Mouse (Mus musculus) gastrocnemius, adult 2 months (tissue): ENCODE results near the gene Cbx6. TPM values are rescaled to one million over a fixed set of nuclear protein-coding genes. Genes with fewer than 3 reads are reported as not detected.

Experiments
- DNase-seq: peaks from one replicate; pipeline ENCODE4 v3.0.0; 2022
- H3K27ac ChIP-seq: fragments of 200-600 bp; 2 replicates; pipeline ENCODE4 v1.8.1; 2022; ENCODE audit warnings: mild to moderate bottlenecking
- H3K4me3 ChIP-seq: fragments of 200-600 bp; 2 replicates; pipeline ENCODE4 v1.8.1; 2022; ENCODE audit warnings: mild to moderate bottlenecking, moderate library complexity
- CTCF ChIP-seq: fragments of 200-600 bp; IDR thresholded peaks from 2 replicates; pipeline ENCODE4 v1.8.1; 2022; ENCODE audit warnings: antibody characterized with exemption, mild to moderate bottlenecking, moderate library complexity
- intact Hi-C: fragments of 180-260 bp; cut with DNase I; formaldehyde crosslinking; loops from one replicate; pipeline ENCODE4 v1.15.1; 2025
- total RNA-seq, 2 experiments: library from RNA; stranded (reverse); gene quantifications; 2 replicates each; pipeline ENCODE4 v1.2.3; 2021

Gene Cbx6
- total RNA-seq, 2 experiments from 2014 or later = 8.4 to 12.6 TPM

DNA sequence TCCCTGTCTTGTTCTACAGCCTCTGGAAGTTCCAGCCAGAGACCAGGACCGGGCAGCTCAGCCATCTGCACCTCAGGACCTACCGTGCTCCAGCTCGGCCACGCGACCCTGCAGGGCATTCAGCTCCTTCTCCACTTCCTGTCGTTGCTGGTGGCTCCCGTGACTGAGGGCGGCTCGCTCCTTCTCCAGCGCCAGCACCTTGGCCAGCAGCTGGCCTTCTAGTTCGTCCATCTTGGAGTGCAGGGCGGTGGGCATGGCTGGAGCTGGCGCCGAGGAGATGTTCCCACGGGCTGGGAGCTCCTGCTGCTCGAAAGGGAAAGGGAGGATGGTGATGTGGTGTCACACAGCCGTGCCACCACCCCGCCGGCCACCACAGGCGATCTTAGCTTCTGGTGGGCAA is 40.3 kb downstream of the Cbx6 start:
- intact Hi-C loops = no loop called here
- TF ChIP-seq CTCF = no peak
- H3K27ac ChIP-seq = no peak overlapping the region
- H3K4me3 ChIP-seq = no peak overlapping the region
- DNase-seq = no peak

DNA sequence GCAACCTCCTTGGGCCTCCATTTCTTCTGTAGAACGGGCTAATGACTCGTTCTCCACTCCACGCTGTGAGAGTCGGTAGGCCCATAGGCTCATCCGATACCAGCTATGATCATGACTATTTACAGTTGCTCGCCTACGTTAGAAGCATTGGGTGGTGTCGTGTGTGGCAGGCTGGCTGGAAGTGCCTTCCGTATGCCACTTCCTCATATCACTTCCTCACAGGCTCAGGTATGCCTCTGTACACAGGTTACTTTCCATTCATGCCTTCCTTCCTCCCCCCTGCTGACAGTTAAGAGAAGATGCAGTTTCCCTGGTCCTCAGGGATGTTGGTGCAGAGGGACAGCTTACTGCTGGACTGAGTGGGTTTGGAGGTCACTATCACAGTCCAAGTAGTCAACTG is 41.4 kb downstream of the Cbx6 start:
- TF ChIP-seq CTCF = no peak
- Histone ChIP-seq H3K27ac (no peak overlapping the region), H3K4me3 (no peak overlapping the region)
- DNase-seq = no peak
- intact Hi-C loops = no loop called here

DNA sequence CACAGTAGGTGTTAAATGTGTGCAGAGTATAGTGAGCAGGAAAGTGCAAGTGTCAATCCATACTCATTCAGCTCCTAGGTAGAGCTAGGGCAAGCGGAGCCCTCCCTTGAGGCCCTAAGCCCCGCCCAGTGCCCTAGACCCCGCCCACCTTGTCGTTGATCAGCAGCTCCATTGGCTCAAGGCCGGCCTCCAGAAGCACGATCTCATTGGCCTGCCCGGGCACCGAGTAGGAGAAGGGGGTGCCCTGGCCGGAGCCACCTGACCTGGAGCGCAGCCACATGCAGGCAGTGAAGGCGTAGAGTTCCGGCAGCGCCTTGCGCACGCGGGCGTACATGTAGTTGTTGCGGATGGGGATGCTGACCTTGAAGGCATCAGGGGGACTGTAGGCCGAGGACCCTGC is 42.0 kb downstream of the Cbx6 start:
- no peak for TF ChIP-seq CTCF
- DNase-seq = no peak
- intact Hi-C loops = no loop called here
- Histone ChIP-seq H3K4me3 (no peak overlapping the region), H3K27ac (no peak overlapping the region)

DNA sequence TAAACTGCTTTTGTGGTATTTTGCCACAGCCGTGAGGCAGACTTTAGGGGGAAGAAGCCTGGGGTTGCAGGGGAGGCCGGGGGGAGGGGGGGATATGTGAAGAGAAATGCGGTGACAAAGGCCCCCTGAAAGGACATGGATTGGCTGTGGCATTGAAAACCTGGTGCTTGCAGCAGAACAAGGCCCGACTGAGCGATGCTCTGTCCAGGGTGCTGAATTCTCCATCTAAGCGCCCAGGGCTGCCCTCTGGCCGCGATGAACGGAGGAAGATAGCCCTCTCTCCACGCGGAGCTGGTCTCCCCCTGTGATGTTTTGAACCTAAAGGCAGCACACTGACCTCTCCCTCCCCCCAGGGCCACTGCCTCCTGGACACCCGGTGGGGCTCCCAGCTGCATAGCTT is 43.0 kb downstream of the Cbx6 start:
- Histone ChIP-seq H3K4me3 (no peak overlapping the region), H3K27ac (no peak overlapping the region)
- DNase-seq = peak; percentile 46
- intact Hi-C loops = no loop called here
- no peak; the same call in 1 of the 2 replicates for TF ChIP-seq CTCF

DNA sequence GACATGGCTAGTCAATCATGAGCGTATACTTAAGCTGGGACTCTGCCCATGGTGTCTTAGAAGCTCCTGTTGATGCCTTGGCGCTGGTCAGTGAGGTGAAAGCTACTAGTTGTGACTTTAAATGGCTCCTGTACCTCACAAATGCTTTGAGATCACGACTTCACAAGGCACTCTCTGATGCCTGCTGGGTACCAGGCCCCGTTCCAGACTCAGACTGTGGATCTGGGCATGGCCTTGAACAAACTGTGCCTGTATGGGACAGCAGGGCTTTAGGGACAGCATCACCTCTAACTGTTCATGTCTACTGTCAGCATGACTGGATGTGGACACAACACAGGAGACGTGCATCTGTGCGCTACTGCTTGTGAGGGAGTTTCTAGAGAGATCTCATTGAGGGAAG is 43.6 kb downstream of the Cbx6 start:
- Histone ChIP-seq H3K4me3 (no peak overlapping the region), H3K27ac (no peak overlapping the region)
- intact Hi-C loops = no loop called here
- no peak for DNase-seq
- TF ChIP-seq CTCF = no peak

DNA sequence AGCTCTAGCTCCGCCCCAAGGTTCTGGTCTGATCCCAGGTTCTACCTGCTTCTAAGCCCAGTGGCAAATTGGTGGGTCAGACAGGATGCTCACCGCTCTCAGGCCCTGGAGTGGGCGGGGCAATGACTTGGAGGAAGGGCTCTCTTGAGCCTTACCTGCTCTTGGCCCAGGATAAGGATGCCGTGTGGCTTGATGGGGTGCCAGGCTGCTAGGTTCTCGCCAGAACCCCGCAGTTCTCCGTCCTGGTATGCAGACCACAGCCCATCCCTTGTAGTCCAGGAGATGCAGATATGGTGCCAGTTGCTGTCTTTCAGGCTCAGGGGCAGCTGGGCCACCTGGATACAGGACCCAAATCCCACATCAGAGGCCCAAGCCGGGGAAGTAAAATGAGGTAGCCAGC is 44.4 kb downstream of the Cbx6 start:
- no peak for TF ChIP-seq CTCF
- intact Hi-C loops = no loop called here
- no peak for DNase-seq
- no peak overlapping the region for H3K27ac ChIP-seq
- no peak overlapping the region for H3K4me3 ChIP-seq

DNA sequence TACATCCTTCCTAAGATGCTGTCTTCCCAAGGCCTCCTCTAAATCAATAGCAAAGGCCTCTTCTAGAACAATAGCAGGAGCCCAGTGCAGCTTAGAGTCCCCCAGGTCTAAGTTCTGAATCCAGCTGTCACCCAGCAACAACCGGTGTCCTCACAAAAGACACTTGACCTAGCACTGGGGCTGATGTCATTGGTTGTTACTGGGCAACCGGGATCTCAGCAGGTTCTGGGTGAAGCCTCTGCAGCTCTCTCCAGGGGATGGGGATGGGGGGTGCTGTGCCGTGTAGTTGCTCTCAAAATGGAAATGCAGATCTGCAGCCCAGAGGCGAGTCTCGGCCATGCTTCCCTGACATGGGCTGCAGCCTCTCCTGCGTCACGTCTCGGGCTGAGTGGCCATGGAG is 46.7 kb downstream of the Cbx6 start:
- no peak for TF ChIP-seq CTCF
- no peak for DNase-seq
- intact Hi-C loops = no loop called here
- no peak overlapping the region for H3K27ac ChIP-seq
- no peak overlapping the region for H3K4me3 ChIP-seq

DNA sequence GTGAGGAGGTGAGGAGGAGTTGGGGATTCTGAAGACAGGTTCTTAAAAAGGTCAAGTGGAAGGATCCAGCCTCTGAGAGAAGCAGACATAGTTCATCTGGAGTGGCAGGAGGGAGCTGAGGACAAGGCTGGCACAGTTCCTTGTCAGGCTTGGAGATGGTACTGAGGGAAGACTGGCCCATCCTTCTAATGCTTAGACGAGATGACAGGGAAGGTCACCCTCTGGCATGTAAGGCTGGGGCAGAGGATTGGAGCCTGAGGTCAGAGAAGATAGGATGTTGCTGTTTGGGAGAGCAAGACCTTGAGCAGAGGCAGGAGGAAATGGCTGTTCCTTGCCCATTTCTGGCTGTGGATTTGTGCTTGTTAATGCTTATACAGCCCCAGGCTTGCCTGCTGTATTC is 49.4 kb downstream of the Cbx6 start:
- intact Hi-C loops = no loop called here
- TF ChIP-seq CTCF = no peak
- Histone ChIP-seq H3K27ac (no peak overlapping the region), H3K4me3 (no peak overlapping the region)
- DNase-seq = no peak

DNA sequence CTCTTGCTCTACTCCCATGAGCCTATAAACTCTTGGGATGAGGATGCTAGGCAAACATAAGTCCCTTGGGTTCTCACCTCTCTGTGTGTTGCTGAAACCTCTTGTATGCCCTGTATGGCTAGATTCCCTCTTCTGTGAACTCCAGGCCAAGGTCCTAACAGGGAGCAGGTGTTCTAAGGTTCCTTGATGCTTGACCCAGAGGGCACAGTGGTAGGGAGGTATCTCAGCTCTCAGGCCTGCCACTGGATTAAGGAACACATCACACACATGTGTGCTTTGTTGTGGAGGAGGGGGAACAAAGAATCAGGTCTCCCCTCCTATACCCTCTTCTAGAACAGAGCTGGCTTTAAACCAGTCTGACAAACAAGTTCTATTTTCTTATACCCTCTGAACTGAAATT is 56.7 kb downstream of the Cbx6 start, which contains the start of gene Dnal4:
Gene Dnal4, minus strand, starts transcription at position 101 of the 400 bp plus-strand sequence.
- TF ChIP-seq CTCF = no peak
- Histone ChIP-seq H3K4me3 (no peak within 1 kb of the TSS), H3K27ac (no peak within 1 kb of the TSS)
- DNase-seq = no peak
- intact Hi-C loops = no loop called here

DNA sequence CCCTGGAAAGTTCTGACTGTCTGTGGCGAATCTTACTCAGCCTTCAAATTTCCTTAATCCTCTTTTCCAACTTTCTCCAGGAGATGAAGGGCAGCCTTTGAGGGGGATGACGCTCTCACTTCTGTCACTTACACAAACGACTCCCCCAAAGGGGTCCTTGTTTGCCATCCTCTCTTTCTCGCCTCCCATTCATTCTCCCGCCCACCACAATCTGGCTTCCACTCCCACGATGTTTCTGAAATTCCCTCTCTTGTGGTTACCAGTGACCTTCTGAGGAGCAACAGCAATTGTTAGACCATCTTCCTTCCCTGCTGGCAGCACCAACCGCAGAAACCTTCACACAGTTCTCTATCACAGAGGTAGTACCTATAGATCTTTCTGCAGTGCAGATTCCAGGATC is 58.8 kb downstream of the Cbx6 start:
- DNase-seq = no peak
- Histone ChIP-seq H3K4me3 (no peak overlapping the region), H3K27ac (no peak overlapping the region)
- intact Hi-C loops = no loop called here
- TF ChIP-seq CTCF = no peak

DNA sequence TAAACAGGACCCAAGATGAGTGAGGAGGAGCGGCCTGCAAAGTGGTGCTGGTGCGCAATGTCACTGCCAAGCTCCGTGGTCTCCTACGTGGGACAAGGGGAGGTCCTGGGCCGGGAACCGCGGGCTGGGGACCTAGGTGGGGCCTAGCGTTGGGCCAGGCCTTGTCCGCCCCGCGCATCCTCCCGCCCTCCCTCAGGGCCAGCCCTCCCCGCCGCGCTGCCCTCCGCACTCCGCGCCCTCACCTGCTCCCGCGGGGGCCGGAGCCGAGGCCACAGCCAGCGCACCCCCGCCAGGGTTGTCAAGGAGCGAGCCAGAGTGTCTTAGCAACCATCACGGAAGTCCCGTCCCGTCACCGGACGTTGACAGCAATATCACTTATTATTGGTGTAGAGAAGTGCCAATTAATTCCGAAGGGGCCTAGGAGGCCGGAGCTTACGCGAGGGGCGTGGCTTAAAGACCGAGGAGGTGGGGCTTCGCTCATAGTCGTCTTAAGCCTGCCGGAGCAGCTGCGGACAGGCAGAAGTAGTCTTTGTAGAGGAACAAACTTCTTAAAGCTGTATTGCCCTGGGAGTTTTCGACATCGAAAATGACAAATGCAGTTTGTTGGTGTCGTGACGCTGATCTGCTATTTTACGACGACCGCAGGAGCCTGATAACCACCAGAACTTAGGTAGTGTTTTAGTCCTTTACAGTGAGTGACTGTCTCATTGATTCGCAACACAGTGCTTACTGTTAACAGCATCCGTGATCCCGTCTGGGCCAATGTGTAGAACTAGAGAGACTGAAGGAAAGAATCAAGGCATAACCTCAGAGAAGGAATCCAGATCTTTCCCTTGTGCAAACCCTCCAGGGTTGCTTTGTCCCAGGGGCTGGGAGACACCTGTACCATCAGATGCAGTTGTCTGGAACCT is 60.1 kb downstream of the Cbx6 start:
- H3K27ac ChIP-seq = peak overlapping the region; percentile 90
- intact Hi-C loops = no loop called here
- DNase-seq = peak; percentile 97
- peak overlapping the region; percentile 83 for H3K4me3 ChIP-seq
- TF ChIP-seq CTCF = no peak

Other genes with a start within 250 kb of the Cbx6 start
- not detected for gene Dmc1, start 229.6 kb downstream of the Cbx6 start, total RNA-seq
- under 1 TPM; 0.47 to 0.84 TPM for gene Fam227a, start 175.7 kb downstream of the Cbx6 start, total RNA-seq
- gene Cby1, start 175.5 kb downstream of the Cbx6 start, total RNA-seq = 10 to 100 TPM; 11.8 to 15.6 TPM
- gene Tomm22, start 163.8 kb downstream of the Cbx6 start, total RNA-seq = 10 to 100 TPM; 52.8 to 78.6 TPM
- 10 to 100 TPM; 12.3 to 18.7 TPM for gene Josd1, start 146.8 kb downstream of the Cbx6 start, total RNA-seq
- 10 to 100 TPM; 24.4 to 28.5 TPM for gene Gtpbp1, start 143.8 kb downstream of the Cbx6 start, total RNA-seq
- 10 to 100 TPM; 88.4 to 92.5 TPM for gene Sun2, start 92.2 kb downstream of the Cbx6 start, total RNA-seq
- gene Dnal4, start 56.8 kb downstream of the Cbx6 start, total RNA-seq = 1 to 10 TPM; 4.2 to 6.2 TPM
- gene Nptxr, start 29.9 kb downstream of the Cbx6 start, total RNA-seq = 1 to 10 TPM in 1 of 2 experiments, under 1 TPM in 1; 0.46 to 1.0 TPM
- gene Npcd, start 451 bp downstream of the Cbx6 start, total RNA-seq = under 1 TPM; 0.22 to 0.38 TPM
- gene Apobec3, start 57.0 kb upstream of the Cbx6 start, total RNA-seq = 1 to 10 TPM; 2.4 to 2.6 TPM
- gene Cbx7, start 136.4 kb upstream of the Cbx6 start, total RNA-seq = 10 to 100 TPM; 18.9 to 19.6 TPM
- 10 to 100 TPM; 14.3 to 17.3 TPM for gene Pdgfb, start 180.3 kb upstream of the Cbx6 start, total RNA-seq